Mouse (Mus musculus) MN1 (cell line): ENCODE results near the gene Mxi1.
"Not testable (repeated sequence)": the region's sequence is repeated elsewhere in the genome, so short reads cannot be mapped to it uniquely, and the experiment has no call there.

Experiments
- DNase-seq: peaks from one replicate; pipeline ENCODE4 v3.0.0-alpha.2; 2016; ENCODE audit warnings: low spot score

The Mxi1 gene

GRCm38 (mm10) chr19:53366057-53366775, 55.9 kb downstream of the Mxi1 start:
- no peak for DNase-seq

GRCm38 (mm10) chr19:53366881-53367280, 56.6 kb downstream of the Mxi1 start:
- DNase-seq = no peak

GRCm38 (mm10) chr19:53369469-53370043, 59.2 kb downstream of the Mxi1 start:
- DNase-seq = peak; percentile 78

GRCm38 (mm10) chr19:53370233-53370632, 59.9 kb downstream of the Mxi1 start:
- no peak for DNase-seq

GRCm38 (mm10) chr19:53371666-53372065, 61.3 kb downstream of the Mxi1 start, which contains the start of gene Gm10197:
TSS of gene Gm10197 (minus strand) at chr19:53371766.
- DNase-seq = no peak

GRCm38 (mm10) chr19:53373570-53373969, 63.3 kb downstream of the Mxi1 start:
- no peak for DNase-seq

- no peak for DNase-seq
Measured at GRCm38 (mm10) chr19:53375299-53375698, 65.0 kb downstream of the Mxi1 start.

- no peak for DNase-seq
Measured at GRCm38 (mm10) chr19:53375816-53376215, 65.5 kb downstream of the Mxi1 start.

- DNase-seq = no peak
Measured at GRCm38 (mm10) chr19:53377652-53378051, 67.3 kb downstream of the Mxi1 start.

GRCm38 (mm10) chr19:53378421-53378820, 68.1 kb downstream of the Mxi1 start:
- no peak for DNase-seq

- DNase-seq = no peak
Measured at GRCm38 (mm10) chr19:53383336-53383735, 73.0 kb downstream of the Mxi1 start.

- DNase-seq = no peak
Measured at GRCm38 (mm10) chr19:53389417-53389816, 79.1 kb downstream of the Mxi1 start.

GRCm38 (mm10) chr19:53389851-53390431, 79.6 kb downstream of the Mxi1 start:
- peak; percentile 74 for DNase-seq

GRCm38 (mm10) chr19:53390495-53391007, 80.2 kb downstream of the Mxi1 start, which contains the start of gene Smndc1:
TSS of gene Smndc1 (minus strand) at chr19:53390578.
- peak; percentile 100 for DNase-seq

- peak; percentile 33 for DNase-seq
Measured at GRCm38 (mm10) chr19:53391386-53391785, 81.1 kb downstream of the Mxi1 start.

- peak; percentile 40 for DNase-seq
Measured at GRCm38 (mm10) chr19:53391787-53392186, 81.5 kb downstream of the Mxi1 start.

- no peak for DNase-seq
Measured at GRCm38 (mm10) chr19:53392781-53393343, 82.5 kb downstream of the Mxi1 start.

- no peak for DNase-seq
Measured at GRCm38 (mm10) chr19:53393646-53394045, 83.3 kb downstream of the Mxi1 start.

- DNase-seq = peak; percentile 86
Measured at GRCm38 (mm10) chr19:53394552-53394951, 84.2 kb downstream of the Mxi1 start.

- not testable (repeated sequence) for DNase-seq
Measured at GRCm38 (mm10) chr19:53394956-53395355, 84.6 kb downstream of the Mxi1 start.

- not testable (repeated sequence) for DNase-seq
Measured at GRCm38 (mm10) chr19:53395805-53396204, 85.5 kb downstream of the Mxi1 start.

GRCm38 (mm10) chr19:53397451-53398233, 87.3 kb downstream of the Mxi1 start:
- DNase-seq = no peak
